Mouse (Mus musculus) kidney, adult 9 months (tissue): ENCODE measurements at regions not wholly inside any gene's neighbourhood (a gene's known extent, or its start where the extent isn't known, plus 50 kb on each side); places are given as distances from the start of the nearest gene placed in this dataset.
A peak's percentile ranks its signal among the peaks of the same experiment; 100 is the strongest.

Experiments
- DNase-seq: peaks from one replicate; pipeline ENCODE4 v3.0.0; 2022

DNA sequence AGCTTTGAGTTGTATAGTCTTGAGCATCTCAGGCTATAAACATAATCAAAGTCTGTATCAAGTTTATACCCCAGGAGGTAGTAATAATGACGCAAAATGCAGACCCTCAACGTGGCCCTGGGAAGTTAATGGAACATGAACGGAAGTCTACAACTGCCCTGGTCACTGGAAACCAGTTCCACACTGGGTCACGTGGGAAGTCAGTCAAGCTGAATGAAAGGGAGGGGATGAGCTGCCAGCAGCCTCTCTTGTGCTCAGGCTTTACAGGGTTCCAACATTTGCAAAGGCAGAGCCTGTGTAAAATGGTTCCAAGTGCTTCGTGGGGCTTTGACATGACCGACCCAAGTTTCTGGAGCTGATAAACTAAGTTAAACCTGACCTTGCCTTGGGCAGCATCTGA, 229.4 kb downstream of the Lnpk start:
- DNase-seq, result no peak

DNA sequence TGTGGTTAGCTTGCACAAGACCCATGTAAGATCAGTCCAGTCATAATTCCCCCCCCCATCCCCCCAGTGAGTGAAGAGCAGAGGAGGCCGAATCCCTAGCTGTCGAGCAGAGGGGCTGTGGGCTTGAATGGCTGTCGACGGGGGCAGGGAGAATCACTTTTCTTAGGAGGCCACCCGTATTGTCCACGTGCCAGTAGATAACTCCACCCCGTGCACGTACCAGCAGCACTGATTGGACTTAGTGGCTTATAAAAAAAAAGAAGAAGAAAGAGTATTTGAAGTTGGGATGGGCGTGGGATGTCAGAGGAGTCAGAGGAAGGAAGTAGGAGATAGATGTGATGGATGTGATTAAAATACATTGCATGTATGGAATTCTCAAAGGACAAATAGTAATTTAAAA, 272.9 kb downstream of the Lnpk start:
- DNase-seq, result no peak

DNA sequence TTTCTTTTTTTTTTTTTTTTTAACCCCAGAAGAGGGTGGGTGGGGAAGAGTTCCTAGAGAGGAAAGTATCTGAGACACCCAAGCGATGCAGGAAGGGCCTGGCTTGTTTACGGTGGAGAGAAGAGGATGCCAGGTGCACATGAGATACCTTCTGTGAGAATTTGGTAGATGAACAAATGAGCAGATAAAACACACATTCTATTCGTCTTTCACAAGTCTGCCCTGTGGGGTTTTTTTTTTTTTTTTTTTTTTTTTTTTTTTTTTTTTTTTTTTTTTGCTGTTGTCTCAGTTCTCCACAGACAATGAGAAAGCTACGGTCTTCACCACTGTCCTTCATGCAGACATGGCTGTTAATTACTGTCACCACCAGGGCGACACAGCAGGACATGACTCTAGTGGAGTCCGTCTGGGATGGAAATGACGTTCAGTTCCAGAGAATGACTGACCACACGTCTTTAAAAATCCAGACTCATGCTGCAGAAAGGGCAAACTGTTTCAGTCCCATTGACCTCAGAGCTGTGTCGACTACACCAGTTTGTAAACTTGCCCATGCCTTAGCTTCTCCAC, 278.3 kb downstream of the Lnpk start:
- no peak for DNase-seq

- DNase-seq, result peak; percentile 60
These were observed 278.9 kb downstream of the Lnpk start for GRCm38 (mm10) chr2:74300366-74300791.

DNA sequence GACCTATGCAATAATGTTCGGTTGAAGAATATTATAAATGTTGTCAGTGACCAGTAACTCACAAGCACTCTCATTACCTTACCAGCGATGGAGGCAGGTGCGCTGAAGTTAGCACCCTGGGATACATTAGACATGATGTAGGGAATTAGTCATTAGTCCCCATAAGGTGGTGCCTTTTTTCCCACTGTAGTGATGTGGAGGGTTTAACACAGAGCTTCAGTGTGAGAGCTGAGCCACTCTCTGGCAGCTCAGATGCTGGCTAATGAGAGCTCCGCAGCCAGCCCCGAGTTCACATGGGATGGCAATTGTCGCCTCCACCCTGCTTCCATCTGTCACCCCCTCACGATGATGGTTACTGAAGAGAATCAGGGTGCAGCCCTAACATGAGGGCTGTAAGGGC, 286.6 kb downstream of the Lnpk start:
- no peak for DNase-seq

DNA sequence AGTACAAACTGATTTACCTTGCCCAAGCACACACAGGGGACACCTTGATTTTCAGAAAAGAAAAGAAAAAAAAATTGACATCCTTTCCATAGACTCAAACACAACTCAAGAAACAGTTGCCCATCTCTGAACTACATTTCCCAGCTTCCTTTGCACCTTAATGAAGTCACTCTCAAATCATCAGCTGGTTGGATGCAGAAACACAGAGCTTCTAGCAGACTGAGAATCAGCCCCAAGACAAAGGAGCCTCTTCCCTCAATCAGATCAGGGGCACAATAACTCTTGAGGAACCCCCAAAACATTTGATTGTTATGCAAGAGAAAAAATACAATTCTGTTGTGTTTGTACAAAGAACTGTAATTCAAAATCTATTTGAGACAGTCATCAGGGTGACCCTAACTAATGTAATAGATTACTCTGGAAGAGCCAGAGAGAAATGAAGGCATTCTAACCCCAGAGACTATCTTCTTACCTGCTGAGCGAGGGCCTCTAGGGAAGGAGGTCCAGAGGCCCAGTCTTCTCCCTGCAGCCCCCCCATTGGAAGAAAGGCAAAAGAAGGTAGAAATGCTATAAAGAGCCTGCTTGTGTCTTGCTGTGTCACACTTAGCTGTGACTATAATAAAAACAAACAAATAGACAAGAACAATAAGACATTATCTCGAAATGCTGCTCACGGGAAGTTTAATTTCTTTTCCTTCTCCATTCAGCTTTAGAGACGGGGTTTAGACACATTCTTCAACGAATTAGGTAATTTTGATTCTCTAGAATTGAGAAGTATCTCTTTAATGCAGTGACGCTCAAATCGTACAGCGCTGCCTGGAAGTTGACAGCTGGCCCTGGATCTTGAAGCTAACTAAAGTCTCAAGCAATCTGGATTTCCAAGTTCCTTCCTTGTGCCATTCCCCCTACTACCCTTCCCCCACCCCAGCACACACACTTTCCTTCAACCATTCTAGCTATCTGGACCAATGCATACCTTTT, 287.5 kb downstream of the Lnpk start:
- DNase-seq, result no peak

GRCm38 (mm10) chr2:74285624-74286023, 293.6 kb downstream of the Lnpk start:
- DNase-seq, result no peak

GRCm38 (mm10) chr2:74264963-74265362, 314.3 kb downstream of the Lnpk start:
- no peak for DNase-seq

- no peak for DNase-seq
These were observed 322.0 kb downstream of the Lnpk start for GRCm38 (mm10) chr2:74257034-74257781.

GRCm38 (mm10) chr2:74247521-74247920, 331.7 kb downstream of the Lnpk start:
- peak; percentile 13 for DNase-seq

- no peak for DNase-seq
These were observed 332.6 kb downstream of the Lnpk start for GRCm38 (mm10) chr2:74246631-74247030.

- DNase-seq, result no peak
These were observed 333.1 kb upstream of the Atp5g3 start for GRCm38 (mm10) chr2:74244203-74244602.

GRCm38 (mm10) chr2:74243801-74244200, 332.7 kb upstream of the Atp5g3 start:
- no peak for DNase-seq

- no peak for DNase-seq
These were observed 328.5 kb upstream of the Atp5g3 start for GRCm38 (mm10) chr2:74239586-74239985.

DNA sequence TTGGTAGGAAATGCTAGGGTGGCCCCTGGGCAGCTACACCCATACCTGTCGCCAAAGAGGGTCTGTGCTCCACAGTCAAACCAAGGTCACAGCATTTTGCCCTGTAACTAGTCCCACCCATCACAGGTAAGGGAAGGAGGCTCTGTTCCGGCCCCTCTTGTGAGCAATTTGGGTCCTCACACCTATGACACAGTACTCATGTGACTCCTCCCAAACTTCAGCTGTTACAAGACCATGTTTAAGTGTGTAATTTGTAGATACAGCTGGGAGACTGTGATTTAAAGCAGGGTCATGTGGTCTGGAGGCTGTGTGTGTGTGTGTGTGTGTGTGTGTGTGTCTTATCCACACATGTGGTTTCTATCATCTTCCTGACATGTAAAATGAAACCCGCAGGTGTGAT, 306.3 kb upstream of the Atp5g3 start:
- DNase-seq, result no peak

GRCm38 (mm10) chr2:74210210-74210609, 299.1 kb upstream of the Atp5g3 start:
- no peak for DNase-seq

GRCm38 (mm10) chr2:74209421-74209917, 298.3 kb upstream of the Atp5g3 start:
- no peak for DNase-seq

- DNase-seq, result no peak
These were observed 296.3 kb upstream of the Atp5g3 start for GRCm38 (mm10) chr2:74207440-74207839.

GRCm38 (mm10) chr2:74202776-74203175, 291.6 kb upstream of the Atp5g3 start:
- DNase-seq, result no peak

DNA sequence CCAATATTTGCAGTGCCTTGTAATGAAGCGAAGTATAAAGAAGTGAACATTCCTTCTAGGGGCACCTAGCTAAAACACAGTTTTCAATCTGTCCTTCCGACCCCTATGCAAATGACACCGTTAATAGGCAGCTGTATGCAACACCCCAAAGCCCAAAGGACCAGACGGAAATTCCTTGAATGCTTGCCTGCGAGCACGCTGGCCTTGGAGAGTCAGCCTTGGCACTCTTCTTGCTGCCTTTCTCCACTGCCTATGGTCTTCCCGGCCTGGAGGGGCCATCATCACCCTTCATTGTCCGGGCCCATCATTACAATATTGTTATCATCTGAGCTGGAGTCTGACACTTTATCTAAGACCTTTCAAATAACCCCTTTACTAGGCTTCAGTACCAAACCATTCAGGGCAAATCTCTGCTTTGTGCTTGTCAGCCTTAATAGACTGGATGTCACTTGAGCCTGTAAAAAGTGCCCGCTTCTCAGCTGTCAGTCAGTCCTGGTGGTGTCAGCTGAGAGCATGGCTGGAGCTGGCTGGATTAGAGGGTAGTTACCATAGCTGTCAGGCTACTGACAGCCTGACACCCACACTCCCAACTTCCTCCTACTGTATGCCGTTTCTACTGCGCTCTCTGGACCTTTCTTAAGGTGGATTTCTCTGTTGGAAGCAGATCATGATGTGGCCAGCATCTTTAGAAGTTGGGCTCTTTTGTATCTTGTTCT, 290.6 kb upstream of the Atp5g3 start:
- no peak for DNase-seq

DNA sequence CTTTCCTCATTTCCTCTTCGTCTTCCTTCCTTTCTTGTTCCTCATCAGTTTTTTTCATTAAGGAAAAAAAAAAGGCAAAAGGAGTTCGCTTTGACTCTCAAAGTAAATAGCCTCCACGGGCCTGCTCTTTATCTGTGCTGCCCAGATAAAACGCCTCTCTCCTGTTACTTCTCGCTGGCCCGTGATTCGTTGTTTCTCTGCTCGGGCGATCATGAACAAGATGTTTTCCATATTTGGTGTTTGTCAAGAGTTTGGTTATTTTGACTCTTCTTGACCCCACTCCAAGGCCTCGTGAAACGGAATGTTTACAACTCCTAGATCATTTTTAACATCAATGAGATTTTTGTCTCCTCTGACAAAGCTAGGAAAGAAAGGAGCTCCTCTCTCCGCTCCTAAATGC, 288.4 kb upstream of the Atp5g3 start:
- DNase-seq, result no peak

- no peak for DNase-seq
These were observed 277.1 kb upstream of the Atp5g3 start for GRCm38 (mm10) chr2:74187963-74188790.
